Mouse (Mus musculus): ENCODE results near the gene Dmrtc1c1.
"Not testable (repeated sequence)": the region's sequence is repeated elsewhere in the genome, so short reads cannot be mapped to it uniquely, and the experiment has no call there.

Gene Dmrtc1c1

DNA sequence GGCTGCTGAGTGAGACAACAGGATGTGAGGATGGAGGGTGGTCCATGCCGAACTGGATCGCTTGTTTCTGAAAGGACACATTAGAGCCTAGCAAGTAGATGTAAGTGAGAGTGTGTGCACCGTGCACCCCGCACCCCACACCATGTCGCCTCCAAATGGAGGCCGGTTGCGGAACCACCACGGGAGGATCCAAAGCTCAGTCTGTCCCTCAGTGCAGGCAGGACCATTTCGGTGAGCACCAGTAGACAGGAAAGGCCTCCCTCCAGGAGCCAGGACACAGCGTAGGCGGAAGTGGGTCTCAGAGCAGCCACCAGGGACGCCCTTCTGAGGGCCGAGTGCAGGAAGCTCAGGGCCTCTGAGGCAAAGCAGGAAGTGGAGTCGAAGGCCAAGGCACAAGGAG is at the start of gene Dmrtc1c1:
TSS of gene Dmrtc1c1 (plus strand) at position 301 of the 400 bp plus-strand sequence.
- not testable (repeated sequence) for DNase-seq

DNA sequence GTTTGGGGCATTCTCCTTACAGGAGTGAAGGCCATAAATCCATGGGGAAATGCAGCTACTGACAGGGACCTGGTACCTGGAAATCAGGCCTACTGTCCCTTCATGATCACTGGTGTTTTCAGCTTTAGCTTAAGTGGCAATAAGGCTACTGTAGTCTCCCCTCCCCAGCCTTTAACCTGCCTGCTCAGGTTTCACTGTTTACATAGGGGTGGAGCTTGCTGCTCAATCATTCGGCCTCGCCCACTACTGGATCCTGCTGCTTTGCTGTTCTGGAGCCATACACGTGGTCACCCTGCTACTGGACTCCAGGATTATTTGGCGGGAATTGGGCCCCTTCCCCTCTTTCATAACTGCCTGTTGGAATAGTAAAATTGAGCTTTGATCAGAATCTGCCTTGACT is 36.9 kb upstream of the Dmrtc1c1 start:
- peak; percentile 13 for DNase-seq

DNA sequence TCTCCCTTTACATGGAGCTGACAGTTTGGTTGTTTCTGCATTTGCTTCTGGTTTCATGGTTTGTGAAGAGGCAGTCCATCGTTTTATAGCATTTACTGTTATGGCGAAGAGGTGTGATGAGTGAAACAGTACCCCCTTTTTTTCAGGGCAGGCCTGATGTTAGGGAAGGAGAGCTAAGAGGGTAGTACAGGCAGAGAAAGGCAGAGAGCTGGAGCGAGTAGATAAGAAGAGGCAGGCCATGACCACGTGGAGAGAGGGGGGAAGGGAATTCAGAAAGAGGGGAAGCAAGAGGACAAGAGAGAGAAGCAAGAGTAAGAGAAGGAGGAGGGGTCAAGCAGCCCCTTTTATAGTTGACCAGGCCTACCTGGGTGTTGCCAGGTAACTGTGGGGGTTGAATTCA is 9.5 kb downstream of the Dmrtc1c1 start:
- no peak for DNase-seq

DNA sequence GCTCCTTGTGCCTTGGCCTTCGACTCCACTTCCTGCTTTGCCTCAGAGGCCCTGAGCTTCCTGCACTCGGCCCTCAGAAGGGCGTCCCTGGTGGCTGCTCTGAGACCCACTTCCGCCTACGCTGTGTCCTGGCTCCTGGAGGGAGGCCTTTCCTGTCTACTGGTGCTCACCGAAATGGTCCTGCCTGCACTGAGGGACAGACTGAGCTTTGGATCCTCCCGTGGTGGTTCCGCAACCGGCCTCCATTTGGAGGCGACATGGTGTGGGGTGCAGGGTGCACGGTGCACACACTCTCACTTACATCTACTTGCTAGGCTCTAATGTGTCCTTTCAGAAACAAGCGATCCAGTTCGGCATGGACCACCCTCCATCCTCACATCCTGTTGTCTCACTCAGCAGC is 51.8 kb downstream of the Dmrtc1c1 start, which contains the start of gene Dmrtc1c2:
TSS of gene Dmrtc1c2 (minus strand) at position 101 of the 400 bp plus-strand sequence.
- DNase-seq: not testable (repeated sequence)
